Mouse (Mus musculus) erythroblast, embryonic 14.5 days (primary cell): ENCODE data around the gene Actr1a.

Experiments used
- GATA1 ChIP-seq: IDR thresholded peaks from 2 replicates; pipeline ENCODE4 v1.6.1; 2012; ENCODE audit warnings: low read length, inconsistent platforms, mixed read lengths
- TAL1 ChIP-seq: IDR thresholded peaks from 3 replicates; pipeline ENCODE4 v1.6.1; 2012; ENCODE audit warnings: low read length, inconsistent platforms, mixed read lengths

- TF ChIP-seq TAL1 (no peak), GATA1 (no peak)
These were observed 48.4 kb downstream of the Actr1a start for GRCm38 (mm10) chr19:46347146-46347545.
